Mouse (Mus musculus): ENCODE data around the gene Echdc3. TPM values are rescaled to one million over a fixed set of nuclear protein-coding genes. Genes with fewer than 3 reads are reported as not detected.

Echdc3 gene
- polyA plus RNA-seq, 1 experiment = 1.8 TPM

GRCm38 (mm10) chr2:6189675-6189998, 23.2 kb downstream of the Echdc3 start:
- WGBS = 49% methylated on average over 2 of the region's 2 CpGs
- no peaks in the 10 kb centered on the region for H3K36me3 ChIP-seq (ENCODE audit: control insufficient read depth, insufficient read depth, low read length)
- peaks cover 9% of the 10 kb centered on the region; the same call in 1 of the 2 replicates for H3K4me1 ChIP-seq (ENCODE audit: control insufficient read depth, insufficient read depth, insufficient read length)
- no peaks in the 10 kb centered on the region for H3K27me3 ChIP-seq (ENCODE audit: control insufficient read depth, insufficient read depth, low read length)
- TF ChIP-seq POLR2A (IDR thresholded peaks at IDR 0.05; ENCODE audit: low read depth, low read length) (no peak), CTCF (IDR thresholded peaks at IDR 0.05; ENCODE audit: extremely low read depth, insufficient read depth, insufficient read length, insufficient replicate concordance) (no peak)
- peak in 1 of 2 experiments; percentile 40 for DNase-seq (ENCODE audit: low read depth in 1 of 2, low spot score in 2 of 2)
- no peak overlapping the region for H3K4me3 ChIP-seq (ENCODE audit: extremely low read depth, insufficient read depth, insufficient read length)
- peak overlapping the region; percentile 27; the same call in 1 of the 2 replicates for H3K27ac ChIP-seq (ENCODE audit: insufficient read depth, low read length)

DNA sequence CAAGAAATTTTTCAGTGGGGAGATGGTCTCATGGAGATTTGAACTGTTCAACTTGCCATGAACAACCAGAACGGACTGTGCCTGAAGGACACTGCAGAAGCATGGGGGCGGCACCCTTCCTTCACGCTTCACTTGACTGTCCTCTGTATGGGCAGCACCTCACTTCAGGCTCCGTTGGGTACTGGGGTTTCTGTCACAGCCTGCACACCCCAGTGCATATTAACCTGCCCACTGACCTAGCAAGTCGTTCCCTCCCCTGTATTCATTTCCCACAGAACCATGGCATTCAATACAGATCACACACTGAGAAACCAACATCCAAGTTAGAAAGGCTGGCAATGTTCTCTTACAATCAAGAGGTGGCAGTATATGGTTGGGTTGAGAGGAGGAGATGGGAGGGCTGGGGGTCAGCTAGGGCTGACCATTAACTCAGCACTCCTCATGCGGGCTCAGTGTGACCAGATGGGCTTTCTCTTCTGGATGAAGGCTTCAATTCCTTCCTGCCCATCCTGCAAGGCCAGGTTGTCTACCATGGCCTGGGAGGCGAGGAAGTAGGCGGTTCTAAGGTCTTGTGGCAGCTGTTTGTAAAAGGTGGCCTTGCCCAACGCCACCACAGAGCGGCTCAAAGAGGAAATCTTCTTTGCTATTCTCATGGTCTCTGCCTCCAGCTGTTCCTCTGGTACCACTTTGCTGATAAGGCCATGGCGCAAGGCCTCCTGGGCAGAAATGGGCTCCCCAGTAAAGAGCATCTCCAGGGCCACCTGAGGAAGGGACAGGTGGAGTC, 23.8 kb downstream of the Echdc3 start:
- no peak for TF ChIP-seq POLR2A (IDR thresholded peaks at IDR 0.05; ENCODE audit: low read depth, low read length)
- TF ChIP-seq CTCF (IDR thresholded peaks at IDR 0.05; ENCODE audit: extremely low read depth, insufficient read depth, insufficient read length, insufficient replicate concordance) = no peak
- WGBS = 43% methylated on average over 11 of the region's 11 CpGs
- peaks cover 9% of the 10 kb centered on the region; the same call in 1 of the 2 replicates for H3K4me1 ChIP-seq (ENCODE audit: control insufficient read depth, insufficient read depth, insufficient read length)

GRCm38 (mm10) chr2:6187418-6187817, 25.4 kb downstream of the Echdc3 start:
- Histone ChIP-seq H3K4me1 (ENCODE audit: control insufficient read depth, insufficient read depth, insufficient read length) (peaks cover 9% of the 10 kb centered on the region; the same call in 1 of the 2 replicates), H3K36me3 (ENCODE audit: control insufficient read depth, insufficient read depth, low read length) (no peaks in the 10 kb centered on the region), H3K27me3 (ENCODE audit: control insufficient read depth, insufficient read depth, low read length) (no peaks in the 10 kb centered on the region), H3K4me3 (ENCODE audit: extremely low read depth, insufficient read depth, insufficient read length) (no peak overlapping the region), H3K27ac (ENCODE audit: insufficient read depth, low read length) (no peak overlapping the region)
- DNase-seq (ENCODE audit: low read depth in 1 of 2, low spot score in 2 of 2) = no peak
- no peak for TF ChIP-seq CTCF (IDR thresholded peaks at IDR 0.05; ENCODE audit: extremely low read depth, insufficient read depth, insufficient read length, insufficient replicate concordance)
- TF ChIP-seq POLR2A (IDR thresholded peaks at IDR 0.05; ENCODE audit: low read depth, low read length) = no peak
- 50% methylated on average over 11 of the region's 11 CpGs for WGBS

More for the DNA sequence above, 23.8 kb downstream of the Echdc3 start:
- Histone ChIP-seq H3K27me3 (ENCODE audit: control insufficient read depth, insufficient read depth, low read length) (no peaks in the 10 kb centered on the region), H3K27ac (ENCODE audit: insufficient read depth, low read length) (peak overlapping the region; percentile 27), H3K4me3 (ENCODE audit: extremely low read depth, insufficient read depth, insufficient read length) (no peak overlapping the region), H3K36me3 (ENCODE audit: control insufficient read depth, insufficient read depth, low read length) (no peaks in the 10 kb centered on the region)
- DNase-seq (ENCODE audit: low read depth in 1 of 2, low spot score in 2 of 2) = no peak

DNA sequence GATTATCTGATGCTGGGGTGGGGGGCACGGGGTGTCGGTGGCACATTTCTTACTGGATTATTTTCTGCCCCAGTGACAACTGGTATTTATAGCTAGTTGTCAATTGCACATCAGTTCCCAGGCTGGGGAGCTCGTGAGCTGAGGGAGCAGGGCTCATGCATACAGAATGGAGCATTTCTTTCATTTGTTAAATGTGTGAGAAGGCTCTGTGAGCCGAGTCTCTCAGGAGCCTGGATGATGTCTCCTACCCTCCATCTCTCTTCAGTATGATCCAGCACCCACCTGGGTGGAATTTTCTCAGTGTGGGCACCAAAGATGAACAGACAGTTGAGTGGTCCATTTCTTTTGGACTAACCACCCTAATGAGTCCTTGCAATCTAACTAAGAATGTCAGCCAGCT, 25.9 kb downstream of the Echdc3 start:
- whole genome bisulfite sequencing = 69% methylated on average over 4 of the region's 4 CpGs
- no peak overlapping the region for H3K27ac ChIP-seq (ENCODE audit: insufficient read depth, low read length)
- no peaks in the 10 kb centered on the region for H3K36me3 ChIP-seq (ENCODE audit: control insufficient read depth, insufficient read depth, low read length)
- no peak for TF ChIP-seq POLR2A (IDR thresholded peaks at IDR 0.05; ENCODE audit: low read depth, low read length)
- TF ChIP-seq CTCF (IDR thresholded peaks at IDR 0.05; ENCODE audit: extremely low read depth, insufficient read depth, insufficient read length, insufficient replicate concordance) = no peak
- peaks cover 9% of the 10 kb centered on the region; the same call in 1 of the 2 replicates for H3K4me1 ChIP-seq (ENCODE audit: control insufficient read depth, insufficient read depth, insufficient read length)
- no peaks in the 10 kb centered on the region for H3K27me3 ChIP-seq (ENCODE audit: control insufficient read depth, insufficient read depth, low read length)
- no peak overlapping the region for H3K4me3 ChIP-seq (ENCODE audit: extremely low read depth, insufficient read depth, insufficient read length)
- DNase-seq (ENCODE audit: low read depth in 1 of 2, low spot score in 2 of 2) = no peak

GRCm38 (mm10) chr2:6179749-6180117, 33.1 kb downstream of the Echdc3 start:
- H3K27me3 ChIP-seq (ENCODE audit: control insufficient read depth, insufficient read depth, low read length) = no peaks in the 10 kb centered on the region
- no peaks in the 10 kb centered on the region for H3K36me3 ChIP-seq (ENCODE audit: control insufficient read depth, insufficient read depth, low read length)
- no peak for TF ChIP-seq CTCF (IDR thresholded peaks at IDR 0.05; ENCODE audit: extremely low read depth, insufficient read depth, insufficient read length, insufficient replicate concordance)
- TF ChIP-seq POLR2A (IDR thresholded peaks at IDR 0.05; ENCODE audit: low read depth, low read length) = no peak
- WGBS = 81% methylated on average over 1 of the region's 1 CpGs
- H3K27ac ChIP-seq (ENCODE audit: insufficient read depth, low read length) = no peak overlapping the region
- no peak for DNase-seq (ENCODE audit: low read depth in 1 of 2, low spot score in 2 of 2)
- no peaks in the 10 kb centered on the region for H3K4me1 ChIP-seq (ENCODE audit: control insufficient read depth, insufficient read depth, insufficient read length)
- no peak overlapping the region for H3K4me3 ChIP-seq (ENCODE audit: extremely low read depth, insufficient read depth, insufficient read length)

DNA sequence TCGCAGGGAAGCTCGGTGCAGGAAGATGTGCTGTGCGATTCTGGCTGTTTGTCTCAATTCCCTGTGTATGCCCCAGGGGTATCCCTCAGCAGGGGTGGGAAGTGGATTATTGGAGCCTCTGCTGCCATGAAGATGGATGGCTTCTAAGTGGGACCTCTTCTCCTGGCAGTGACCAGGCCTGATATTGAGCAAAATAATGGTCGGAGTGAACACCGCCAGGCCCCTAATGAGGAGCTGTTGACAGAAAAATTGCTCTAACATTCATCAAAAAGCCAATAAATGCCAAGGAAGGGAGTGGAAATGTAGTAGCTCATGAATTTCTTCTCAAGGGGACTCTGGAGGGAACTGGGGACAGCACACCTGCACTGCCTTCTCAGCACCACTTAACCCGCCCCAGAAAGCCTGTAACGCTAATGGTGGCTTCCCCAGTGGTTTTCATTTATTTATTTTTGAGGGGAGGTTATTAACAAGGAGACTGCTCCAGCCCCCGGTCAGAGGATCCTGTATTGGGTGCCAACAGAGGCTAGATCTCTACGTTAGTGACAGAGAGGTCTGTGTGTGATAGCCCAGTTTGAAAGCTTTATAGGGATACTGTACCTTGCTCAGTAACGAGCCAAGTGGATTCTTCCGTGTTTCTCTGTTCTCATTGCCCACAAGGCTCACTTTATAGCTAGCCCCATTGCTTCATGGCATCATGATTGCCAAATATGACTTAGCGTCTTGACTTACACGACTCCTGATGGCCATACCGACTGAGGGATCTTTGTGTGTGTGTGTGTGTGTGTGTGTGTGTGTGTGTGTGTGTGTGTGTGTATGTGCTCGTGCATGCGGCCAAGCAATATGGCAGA, 33.7 kb downstream of the Echdc3 start:
- H3K4me3 ChIP-seq (ENCODE audit: extremely low read depth, insufficient read depth, insufficient read length) = no peak overlapping the region
- no peak for DNase-seq (ENCODE audit: low read depth in 1 of 2, low spot score in 2 of 2)
- no peaks in the 10 kb centered on the region for H3K27me3 ChIP-seq (ENCODE audit: control insufficient read depth, insufficient read depth, low read length)
- H3K4me1 ChIP-seq (ENCODE audit: control insufficient read depth, insufficient read depth, insufficient read length) = no peaks in the 10 kb centered on the region
- no peak overlapping the region for H3K27ac ChIP-seq (ENCODE audit: insufficient read depth, low read length)
- no peaks in the 10 kb centered on the region for H3K36me3 ChIP-seq (ENCODE audit: control insufficient read depth, insufficient read depth, low read length)
- WGBS = 88% methylated on average over 16 of the region's 16 CpGs
- TF ChIP-seq CTCF (IDR thresholded peaks at IDR 0.05; ENCODE audit: extremely low read depth, insufficient read depth, insufficient read length, insufficient replicate concordance) (no peak), POLR2A (IDR thresholded peaks at IDR 0.05; ENCODE audit: low read depth, low read length) (no peak)

Data from spleen, adult 2 months (tissue).